Mouse (Mus musculus) testis, adult 2 months (tissue): ENCODE measurements around the gene Mgat4c.
A peak's percentile ranks its signal among the peaks of the same experiment; 100 is the strongest.
"Not testable (repeated sequence)": the region's sequence is repeated elsewhere in the genome, so short reads cannot be mapped to it uniquely, and the experiment has no call there.

Experiments
- CTCF ChIP-seq: fragments of 200-500 bp; IDR thresholded peaks from 2 replicates; pipeline ENCODE4 v1.5.1; 2012; ENCODE audit warnings: low read depth, mild to moderate bottlenecking, inconsistent platforms, low read length, moderate library complexity; ENCODE audit not compliant: control insufficient read depth, insufficient read depth, insufficient replicate concordance
- POLR2A ChIP-seq: fragments of 200-500 bp; IDR thresholded peaks from 2 replicates; pipeline ENCODE4 v1.6.1; 2012; ENCODE audit warnings: low read depth, mild to moderate bottlenecking, inconsistent platforms, low read length, moderate library complexity; ENCODE audit not compliant: control insufficient read depth

GRCm38 (mm10) chr10:102435048-102435447 lies 753.8 kb downstream of the Mgat4c start:
- not testable (repeated sequence) for TF ChIP-seq POLR2A
- TF ChIP-seq CTCF = 0 out of 2 replicates have a peak, but pooled peaks have one; percentile 7
